Comparison of ENCODE assay signal across 8 mouse cellular contexts in the genomic region with DNA sequence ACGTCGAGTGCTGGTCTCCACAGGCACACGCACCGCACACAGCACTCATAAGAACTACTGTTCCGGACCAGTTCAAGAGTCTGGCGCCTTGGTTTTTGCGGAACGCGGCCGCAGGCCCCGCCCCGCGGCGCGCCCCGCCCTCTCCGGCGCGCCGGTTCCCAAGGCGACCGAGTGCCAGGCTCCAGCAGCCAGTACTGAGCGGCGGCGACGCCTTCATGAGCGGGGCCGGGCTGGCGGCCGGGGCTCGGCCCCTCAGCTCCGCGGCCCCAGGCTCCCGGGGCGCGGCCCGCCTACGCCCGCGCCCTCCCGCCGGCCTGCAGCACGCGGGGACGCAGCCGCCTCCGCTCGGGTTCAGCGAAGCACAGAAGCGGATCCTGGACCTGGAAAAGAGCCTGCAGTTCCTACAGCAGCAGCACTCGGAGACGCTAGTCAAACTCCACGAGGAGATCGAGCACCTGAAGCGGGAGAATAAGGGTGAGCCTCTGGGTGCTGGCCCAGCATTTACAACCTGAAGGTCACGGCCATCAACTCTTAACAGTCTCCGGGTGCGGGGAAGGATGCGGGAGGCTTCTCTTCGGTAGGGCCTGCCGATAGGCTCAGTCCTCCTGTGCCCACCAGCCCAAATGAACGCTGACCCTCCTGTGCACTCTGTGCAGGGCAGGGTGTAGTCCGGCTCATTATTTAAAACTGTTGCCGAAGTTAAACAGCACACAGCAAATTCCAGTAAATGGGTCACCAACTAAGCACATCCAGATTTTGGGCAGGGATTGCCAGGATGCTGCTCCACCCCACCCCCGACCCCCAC. TPM values are rescaled to one million over a fixed set of nuclear protein-coding genes. Genes with fewer than 3 reads are reported as not detected.
A peak's percentile ranks its signal among the peaks of the same experiment; 100 is the strongest.
DNase-seq lines count a peak whose midpoint lies in the region; ATAC-seq lines count a peak whose summit lies in the region.

Ccdc74a (plus strand) TSS at position 161 of the 805 bp plus-strand sequence.

- peak; percentile 65 for DNase-seq in adipocyte (ENCODE audit: low spot score)
- DNase-seq in cerebellum, postnatal 4 days (ENCODE audit: low spot score in 2 of 2), result peak; percentile 62 to 76
- DNase-seq in gastrocnemius, adult 18-20 months (ENCODE audit: low spot score), result peak; percentile 79
- DNase-seq in left cerebral cortex, adult 18-20 months (ENCODE audit: low spot score in 2 of 2), result peak; percentile 67 to 86
- DNase-seq in lung, postnatal 4 days, result peak; percentile 90 to 92
- peak; percentile 51 for DNase-seq in retina, postnatal 7 days (ENCODE audit: low read depth, low spot score)
- peak; percentile 84 for DNase-seq in urinary bladder, postnatal 14 days (ENCODE audit: low spot score)

- H3K4me1 ChIP-seq in hindbrain, embryonic 15.5 days (replicated peaks), result peaks cover 12% of the 10 kb centered on the region

- WGBS in hindbrain, embryonic 15.5 days, result 2% methylated on average over 61 of the region's 65 CpGs

- peak within 1 kb of the TSS; percentile 54 for H3K27ac ChIP-seq in hindbrain, embryonic 15.5 days (replicated peaks)

- peak within 1 kb of the TSS; percentile 60 for H3K9ac ChIP-seq in hindbrain, embryonic 15.5 days

- peak; percentile 92 for ATAC-seq in hindbrain, embryonic 15.5 days (ENCODE audit: low FRiP score, low read depth)

- H3K4me2 ChIP-seq in hindbrain, embryonic 15.5 days, result peak within 1 kb of the TSS; percentile 79

- H3K9me3 ChIP-seq in hindbrain, embryonic 15.5 days, result no peaks in the 10 kb centered on the region

- no peaks in the 10 kb centered on the region for H3K27me3 ChIP-seq in hindbrain, embryonic 15.5 days

- H3K36me3 ChIP-seq in hindbrain, embryonic 15.5 days, result peaks cover 24% of the 10 kb centered on the region

- peak within 1 kb of the TSS; percentile 58 for H3K4me3 ChIP-seq in hindbrain, embryonic 15.5 days

RNA-seq across cellular contexts. Expression of gene Ccdc74a, which starts in this region (rescaled TPM):
- total RNA-seq in gastrocnemius, adult 18-20 months (2021), result under 1 TPM; 0.33 to 0.48 TPM
- 13.4 and 14.0 TPM in 2 replicates for polyA plus RNA-seq in hindbrain, embryonic 15.5 days (2015; fragmentation: Nextera tagmentation; extraction: Ambion mirVana)
- 10 to 100 TPM; 24.0 to 32.4 TPM for total RNA-seq in left cerebral cortex, adult 18-20 months (2021)

Comparison
In these comparisons a context has a peak if more than half of its experiments do, and no peak if none do; other contexts are left out.
1. Peak in every context shown above with its lines: DNase-seq, ATAC-seq, H3K4me3 ChIP-seq and H3K27ac ChIP-seq.
2. RNA of gene Ccdc74a (total RNA-seq): 24.0 to 32.4 TPM in left cerebral cortex, adult 18-20 months; 0.33 to 0.48 TPM in gastrocnemius, adult 18-20 months; every median in the first group is over 10 times any median in the second.
3. Peak in DNase-seq in gastrocnemius, adult 18-20 months; RNA of the gene not detected or under 1 TPM.